Mouse (Mus musculus): ENCODE results near the gene Rfk.

DNA sequence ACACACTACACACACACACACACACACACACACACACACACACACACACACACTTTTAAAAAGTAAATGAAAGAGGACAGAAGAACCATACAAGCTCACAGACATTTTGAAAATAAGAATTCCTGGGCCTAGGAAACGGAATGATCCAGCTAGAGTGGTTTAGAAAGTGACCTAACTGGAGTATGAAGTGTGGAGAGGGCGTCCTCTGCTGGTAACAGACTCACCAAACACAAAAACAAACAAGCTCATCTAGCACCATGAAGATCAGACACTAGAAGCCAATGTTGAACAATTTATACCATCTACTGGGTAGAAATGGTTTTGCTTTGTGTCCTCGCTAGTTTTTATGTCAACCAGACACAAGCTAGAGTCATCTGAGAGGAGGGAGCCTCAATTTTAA is 29.1 kb upstream of the Rfk start:
- TF ChIP-seq CTCF (IDR thresholded peaks at IDR 0.05; ENCODE audit: low read depth, low read length) (peak; percentile 38; the same call in 1 of the 2 replicates), POLR2A (IDR thresholded peaks at IDR 0.05; ENCODE audit: extremely low read depth, insufficient read depth, low read length) (no peak)
